Comparison of ENCODE assay signal across 1 mouse cellular context in the genomic region with DNA sequence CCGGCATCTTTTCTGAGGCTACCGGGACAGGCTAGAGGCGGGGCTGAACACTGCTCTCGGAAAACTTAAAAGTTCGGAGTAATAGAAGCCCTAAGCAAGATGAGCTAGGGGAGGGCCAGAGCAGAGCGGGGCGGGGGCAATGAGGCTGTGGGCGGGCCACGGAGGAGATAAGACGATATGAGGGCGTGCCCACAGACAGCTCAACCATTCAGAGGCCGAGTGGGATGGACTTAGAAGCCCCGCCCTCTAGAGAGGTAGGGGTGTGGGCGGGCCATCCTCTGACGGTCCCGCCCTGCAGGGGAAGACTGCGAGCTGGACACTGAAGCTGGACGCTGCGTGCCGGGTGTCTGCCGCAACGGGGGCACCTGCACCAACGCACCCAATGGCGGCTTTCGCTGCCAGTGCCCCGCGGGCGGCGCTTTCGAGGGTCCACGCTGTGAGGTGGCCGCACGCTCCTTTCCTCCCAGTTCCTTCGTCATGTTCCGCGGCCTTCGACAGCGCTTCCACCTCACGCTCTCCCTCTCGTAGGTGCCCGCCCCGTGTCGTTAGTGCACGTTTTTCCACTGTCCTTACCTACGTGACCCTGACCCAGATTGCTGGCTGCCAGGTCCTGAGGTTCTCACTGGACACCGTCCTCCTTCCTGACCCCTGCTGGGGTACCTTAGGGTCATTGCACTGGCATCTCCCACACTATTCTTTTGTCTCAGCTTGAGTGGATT.
TF ChIP-seq lines count a peak whose summit lies in the region.

No protein-coding gene starts in this region.

TF ChIP-seq in CH12.LX, 34 proteins besides CTCF, POLR2A, EP300 and RAD21:
- TF ChIP-seq TCF12 (IDR thresholded peaks at IDR 0.05; ENCODE audit: low read depth, low read length) (no peak), ZC3H11A (IDR thresholded peaks at IDR 0.05; ENCODE audit: low read depth, low read length) (no peak), UBTF (IDR thresholded peaks at IDR 0.05; ENCODE audit: low read depth, low read length) (no peak), RCOR1 (conservative IDR thresholded peaks at IDR 0.05; ENCODE audit: low read depth, low read length) (no peak), ELF1 (IDR thresholded peaks at IDR 0.05; ENCODE audit: low read depth, low read length) (no peak), ZKSCAN1 (IDR thresholded peaks at IDR 0.05; ENCODE audit: borderline replicate concordance, low read depth, low read length) (no peak), ETS1 (conservative IDR thresholded peaks at IDR 0.05; ENCODE audit: low read depth, low read length) (no peak), USF1 (IDR thresholded peaks at IDR 0.05; ENCODE audit: low read depth, low read length) (no peak), POLR2AphosphoS2 (IDR thresholded peaks at IDR 0.05; ENCODE audit: low read depth, low read length) (no peak), NRF1 (IDR thresholded peaks at IDR 0.05; ENCODE audit: low read depth, low read length) (no peak), BHLHE40 (IDR thresholded peaks at IDR 0.05; ENCODE audit: low read depth, low read length) (no peak), MYC (IDR thresholded peaks at IDR 0.05; ENCODE audit: low read depth, low read length) (no peak)
TF ChIP-seq in CH12.LX: peak in this region for 0.
